Mouse (Mus musculus): ENCODE results near the gene Tmem156. TPM values are rescaled to one million over a fixed set of nuclear protein-coding genes. Genes with fewer than 3 reads are reported as not detected.
A peak's percentile ranks its signal among the peaks of the same experiment; 100 is the strongest.
"Not testable (repeated sequence)": the region's sequence is repeated elsewhere in the genome, so short reads cannot be mapped to it uniquely, and the experiment has no call there.

The Tmem156 gene
- polyA plus RNA-seq, 1 experiment from 2014 or later = 1.2 TPM

- H3K36me3 ChIP-seq = peaks cover 5% of the 10 kb centered on the region
- H3K9me3 ChIP-seq = no peaks in the 10 kb centered on the region
- H3K27ac ChIP-seq = no peak overlapping the region
- no peaks in the 10 kb centered on the region for H3K27me3 ChIP-seq
- H3K4me2 ChIP-seq = no peak overlapping the region
- H3K4me3 ChIP-seq = no peak overlapping the region
- ATAC-seq (ENCODE audit: insufficient number of reproducible peaks, low FRiP score, low TSS enrichment, low read depth) = no peak
- 0 out of 2 replicates have a peak, but pooled peaks cover 6% of the 10 kb centered on the region for H3K4me1 ChIP-seq
- no peak overlapping the region for H3K9ac ChIP-seq
- WGBS = 86% methylated on average over 6 of the region's 6 CpGs
Measured at GRCm38 (mm10) chr5:65113323-65113722, 21.4 kb upstream of the Tmem156 start.

- not testable (repeated sequence) for H3K9ac ChIP-seq; H3K4me2 ChIP-seq; H3K4me1 ChIP-seq; ATAC-seq (ENCODE audit: insufficient number of reproducible peaks, low FRiP score, low TSS enrichment, low read depth); H3K9me3 ChIP-seq; H3K27me3 ChIP-seq; H3K27ac ChIP-seq; H3K36me3 ChIP-seq; H3K4me3 ChIP-seq
- WGBS = 73% methylated on average over 3 of the region's 3 CpGs
Measured at GRCm38 (mm10) chr5:65112225-65112624, 20.3 kb upstream of the Tmem156 start.

DNA sequence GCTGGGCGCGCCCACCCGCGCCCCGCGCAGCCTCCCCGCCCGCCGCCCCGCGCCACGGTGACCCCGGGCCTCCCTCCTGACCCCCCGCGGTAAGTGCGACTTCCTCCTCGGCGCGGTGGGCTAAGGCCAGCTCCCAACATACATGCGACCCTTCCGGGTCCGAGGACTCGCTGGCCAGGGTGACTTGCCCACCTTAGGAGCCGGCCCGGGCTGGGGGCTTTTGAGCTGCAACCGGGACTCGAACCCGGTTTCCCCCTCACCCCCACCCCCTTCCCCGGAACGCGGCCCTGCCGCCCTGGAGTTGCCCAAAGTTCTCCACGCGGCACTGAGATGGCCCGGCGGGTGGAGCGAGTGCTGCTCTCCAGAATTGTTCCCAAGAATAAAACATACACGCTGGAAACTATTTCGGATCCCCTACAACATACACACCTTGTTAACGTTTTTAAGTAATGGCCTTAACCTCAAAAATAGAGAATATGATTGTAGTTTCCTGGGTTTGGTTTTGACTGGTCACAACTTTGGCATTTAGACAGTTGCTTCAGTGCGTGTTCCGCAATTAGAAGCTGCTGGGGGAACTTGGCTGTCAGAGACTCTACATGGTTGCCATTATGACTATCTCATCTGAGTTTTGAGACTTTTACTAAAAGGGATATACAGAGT, 16.0 kb upstream of the Tmem156 start:
- 2% methylated on average over 32 of the region's 42 CpGs for WGBS
- H3K9ac ChIP-seq = peak overlapping the region; percentile 74
- no peaks in the 10 kb centered on the region for H3K36me3 ChIP-seq
- peak overlapping the region; percentile 83 for H3K4me3 ChIP-seq
- peak overlapping the region; percentile 79 for H3K27ac ChIP-seq
- H3K9me3 ChIP-seq = no peaks in the 10 kb centered on the region
- H3K27me3 ChIP-seq = no peaks in the 10 kb centered on the region
- ATAC-seq (ENCODE audit: insufficient number of reproducible peaks, low FRiP score, low TSS enrichment, low read depth) = peak; percentile 45
- H3K4me2 ChIP-seq = peak overlapping the region; percentile 82
- peaks cover 11% of the 10 kb centered on the region; the same call in 1 of the 2 replicates for H3K4me1 ChIP-seq

- peak; percentile 84 for ATAC-seq (ENCODE audit: insufficient number of reproducible peaks, low FRiP score, low TSS enrichment, low read depth)
- Histone ChIP-seq H3K27ac (peak within 1 kb of the TSS; percentile 79), H3K4me3 (peak within 1 kb of the TSS; percentile 83), H3K9me3 (no peaks in the 10 kb centered on the region), H3K36me3 (no peaks in the 10 kb centered on the region), H3K4me1 (peaks cover 17% of the 10 kb centered on the region; the same call in 1 of the 2 replicates), H3K9ac (peak within 1 kb of the TSS; percentile 74), H3K27me3 (no peaks in the 10 kb centered on the region), H3K4me2 (peak within 1 kb of the TSS; percentile 82)
- 6% methylated on average over 47 of the region's 56 CpGs for WGBS
Measured at GRCm38 (mm10) chr5:65106876-65107772, 15.2 kb upstream of the Tmem156 start, which contains the start of gene Klhl5. TSS of gene Klhl5 (plus strand) at chr5:65107539.

- Histone ChIP-seq H3K36me3 (no peaks in the 10 kb centered on the region), H3K9me3 (no peaks in the 10 kb centered on the region), H3K9ac (no peak overlapping the region), H3K27me3 (no peaks in the 10 kb centered on the region; the same call in 1 of the 2 replicates), H3K4me2 (no peak overlapping the region), H3K4me1 (peaks cover 21% of the 10 kb centered on the region), H3K4me3 (no peak overlapping the region), H3K27ac (peak overlapping the region; percentile 33; the same call in 1 of the 2 replicates)
- WGBS = 54% methylated on average over 10 of the region's 10 CpGs
- no peak for ATAC-seq (ENCODE audit: insufficient number of reproducible peaks, low FRiP score, low TSS enrichment, low read depth)
Measured at GRCm38 (mm10) chr5:65102641-65103042, 10.7 kb upstream of the Tmem156 start.

DNA sequence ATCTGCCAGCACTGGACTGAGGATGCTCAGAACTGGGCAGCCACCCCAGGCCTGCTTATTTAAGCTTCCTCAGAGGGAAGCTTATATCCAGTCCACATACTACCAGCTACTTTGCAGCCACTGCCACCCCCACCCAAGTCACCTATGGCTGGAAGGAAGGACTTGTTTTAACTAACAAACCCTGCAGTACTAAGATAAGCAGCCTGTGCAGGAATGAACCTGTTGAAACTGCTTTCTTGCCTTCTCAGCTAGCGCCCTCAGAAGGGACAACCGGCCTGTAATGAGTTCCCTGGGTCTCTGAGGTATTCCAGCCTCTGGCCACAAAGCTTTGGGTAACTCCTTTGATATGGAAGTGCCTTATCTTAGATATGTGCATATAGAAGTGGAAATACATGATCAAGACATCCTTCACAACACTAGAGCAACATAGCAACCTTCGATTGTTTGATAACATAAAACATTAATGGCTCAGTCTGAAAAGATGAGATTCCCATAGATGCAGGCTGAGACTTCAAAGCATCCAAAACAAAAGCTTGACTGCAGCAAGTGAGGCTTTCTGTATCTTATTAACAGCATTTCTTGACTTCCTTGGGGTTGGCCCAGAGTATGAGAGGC, 10.2 kb upstream of the Tmem156 start:
- no peak for ATAC-seq (ENCODE audit: insufficient number of reproducible peaks, low FRiP score, low TSS enrichment, low read depth)
- Histone ChIP-seq H3K9ac (no peak overlapping the region), H3K27me3 (no peaks in the 10 kb centered on the region; the same call in 1 of the 2 replicates), H3K4me2 (no peak overlapping the region), H3K36me3 (no peaks in the 10 kb centered on the region), H3K4me1 (peaks cover 23% of the 10 kb centered on the region), H3K4me3 (no peak overlapping the region), H3K27ac (peak overlapping the region; percentile 33; the same call in 1 of the 2 replicates), H3K9me3 (no peaks in the 10 kb centered on the region)
- 71% methylated on average over 3 of the region's 3 CpGs for WGBS

DNA sequence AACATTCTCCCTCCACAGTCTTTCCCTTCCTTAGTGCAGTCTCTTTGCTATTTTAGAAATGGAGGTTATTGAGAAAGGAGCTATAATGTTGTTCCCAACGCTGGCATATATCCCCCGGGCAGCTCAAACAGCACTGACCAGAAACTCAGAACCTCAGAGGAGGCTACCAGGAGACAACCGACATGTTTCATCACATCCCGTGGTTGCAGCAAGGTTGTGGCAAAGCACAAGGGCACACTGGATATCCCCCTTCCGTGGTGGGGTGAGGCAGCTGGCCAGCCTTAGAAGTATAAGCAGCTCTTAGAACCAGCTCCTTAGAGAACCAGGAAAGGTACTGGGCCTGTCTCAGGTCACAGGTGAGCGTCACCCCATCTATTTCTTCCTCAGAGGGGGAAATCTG, 9.7 kb upstream of the Tmem156 start:
- no peak overlapping the region for H3K4me2 ChIP-seq
- no peaks in the 10 kb centered on the region for H3K9me3 ChIP-seq
- no peak overlapping the region for H3K4me3 ChIP-seq
- no peaks in the 10 kb centered on the region for H3K36me3 ChIP-seq
- peaks cover 19% of the 10 kb centered on the region for H3K4me1 ChIP-seq
- WGBS = 78% methylated on average over 6 of the region's 6 CpGs
- H3K27ac ChIP-seq = no peak overlapping the region
- no peak overlapping the region for H3K9ac ChIP-seq
- no peak for ATAC-seq (ENCODE audit: insufficient number of reproducible peaks, low FRiP score, low TSS enrichment, low read depth)
- no peaks in the 10 kb centered on the region; the same call in 1 of the 2 replicates for H3K27me3 ChIP-seq

- no peak overlapping the region for H3K9ac ChIP-seq
- H3K4me2 ChIP-seq = no peak overlapping the region
- H3K4me1 ChIP-seq = peaks cover 19% of the 10 kb centered on the region
- H3K4me3 ChIP-seq = no peak overlapping the region
- no peak for ATAC-seq (ENCODE audit: insufficient number of reproducible peaks, low FRiP score, low TSS enrichment, low read depth)
- no peak overlapping the region for H3K27ac ChIP-seq
- no peaks in the 10 kb centered on the region for H3K36me3 ChIP-seq
- H3K9me3 ChIP-seq = no peaks in the 10 kb centered on the region
- WGBS = 88% methylated on average over 5 of the region's 5 CpGs
- H3K27me3 ChIP-seq = no peaks in the 10 kb centered on the region; the same call in 1 of the 2 replicates
Measured at GRCm38 (mm10) chr5:65101209-65101608, 9.3 kb upstream of the Tmem156 start.

GRCm38 (mm10) chr5:65100002-65100401, 8.1 kb upstream of the Tmem156 start:
- H3K9ac ChIP-seq = no peak overlapping the region
- peaks cover 19% of the 10 kb centered on the region for H3K4me1 ChIP-seq
- H3K4me2 ChIP-seq = no peak overlapping the region
- H3K27me3 ChIP-seq = no peaks in the 10 kb centered on the region; the same call in 1 of the 2 replicates
- no peak for ATAC-seq (ENCODE audit: insufficient number of reproducible peaks, low FRiP score, low TSS enrichment, low read depth)
- no peaks in the 10 kb centered on the region for H3K36me3 ChIP-seq
- no peak overlapping the region for H3K4me3 ChIP-seq
- whole genome bisulfite sequencing = 39% methylated on average over 11 of the region's 11 CpGs
- no peak overlapping the region for H3K27ac ChIP-seq
- no peaks in the 10 kb centered on the region for H3K9me3 ChIP-seq

DNA sequence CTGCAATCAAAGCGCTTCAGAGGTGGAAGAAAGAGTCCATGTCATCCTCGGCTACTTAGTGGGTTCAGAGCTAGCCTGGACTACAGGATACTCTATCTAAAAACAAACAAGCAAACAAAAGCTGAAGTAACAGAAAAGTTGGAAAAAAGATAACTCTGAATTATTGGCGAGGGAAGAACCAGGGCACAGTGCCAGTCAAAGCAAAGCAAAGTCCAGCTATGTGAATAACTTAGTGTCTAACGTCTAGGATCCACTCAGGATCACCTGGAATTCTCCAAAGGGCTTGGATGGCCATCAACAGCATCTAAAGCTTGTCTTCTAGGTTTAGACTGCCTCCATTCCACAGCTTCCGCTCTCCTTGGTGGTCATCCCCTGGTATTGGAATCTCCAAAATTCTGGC, 5.5 kb upstream of the Tmem156 start:
- no peaks in the 10 kb centered on the region for H3K36me3 ChIP-seq
- 72% methylated on average over 5 of the region's 5 CpGs for WGBS
- no peak overlapping the region for H3K4me3 ChIP-seq
- no peak overlapping the region for H3K9ac ChIP-seq
- no peaks in the 10 kb centered on the region; the same call in 1 of the 2 replicates for H3K27me3 ChIP-seq
- no peaks in the 10 kb centered on the region for H3K9me3 ChIP-seq
- H3K4me1 ChIP-seq = peaks cover 21% of the 10 kb centered on the region
- ATAC-seq (ENCODE audit: insufficient number of reproducible peaks, low FRiP score, low TSS enrichment, low read depth) = no peak
- no peak overlapping the region for H3K4me2 ChIP-seq
- no peak overlapping the region for H3K27ac ChIP-seq

GRCm38 (mm10) chr5:65096805-65097204, 4.9 kb upstream of the Tmem156 start:
- peaks cover 17% of the 10 kb centered on the region for H3K4me1 ChIP-seq
- no peak overlapping the region for H3K9ac ChIP-seq
- H3K27ac ChIP-seq = peak overlapping the region; percentile 59; the same call in 1 of the 2 replicates
- no peak overlapping the region for H3K4me3 ChIP-seq
- H3K4me2 ChIP-seq = no peak overlapping the region
- H3K36me3 ChIP-seq = no peaks in the 10 kb centered on the region
- no peaks in the 10 kb centered on the region; the same call in 1 of the 2 replicates for H3K27me3 ChIP-seq
- 35% methylated on average over 3 of the region's 3 CpGs for WGBS
- no peak for ATAC-seq (ENCODE audit: insufficient number of reproducible peaks, low FRiP score, low TSS enrichment, low read depth)
- H3K9me3 ChIP-seq = no peaks in the 10 kb centered on the region

Measured in limb, embryonic 15.5 days (tissue).